Mouse (Mus musculus) ES-E14 (cell line): ENCODE data around the gene S100pbp. TPM values are rescaled to one million over a fixed set of nuclear protein-coding genes. Genes with fewer than 3 reads are reported as not detected.

Experiments
- DNase-seq: peaks from one replicate; pipeline ENCODE4 v3.0.0-alpha.2; 2013; ENCODE audit warnings: low read depth, low spot score
- H3K27ac ChIP-seq: 2 replicates; pipeline ENCODE4 v1.5.1; 2012; ENCODE audit warnings: low read depth, mild to moderate bottlenecking, low read length, moderate library complexity, mixed read lengths; ENCODE audit not compliant: poor library complexity, insufficient read depth, severe bottlenecking
- H3K36me3 ChIP-seq: 2 replicates; pipeline ENCODE4 v1.6.1; 2012; ENCODE audit warnings: mild to moderate bottlenecking, low read length, moderate library complexity, mixed read lengths; ENCODE audit not compliant: control insufficient read depth, poor library complexity, insufficient read depth, severe bottlenecking
- H3K4me1 ChIP-seq, 2 experiments: fragments of 150-350 bp in 1 of 2; sonication (generic) in 1 of 2; 2 replicates each; pipeline ENCODE4 v1.6.1; 2012; ENCODE audit warnings: low read length in 2 of 2, mild to moderate bottlenecking in 1 of 2, mixed read lengths in 1 of 2; ENCODE audit not compliant: control insufficient read depth in 2 of 2, insufficient read depth in 2 of 2, poor library complexity in 1 of 2
- H3K4me3 ChIP-seq, 2 experiments: fragments of 150-350 bp in 1 of 2; sonication (generic) in 1 of 2; 2 replicates each; pipeline ENCODE4 v1.5.1; 2012; ENCODE audit warnings: low read length in 2 of 2, low read depth in 1 of 2, mild to moderate bottlenecking in 1 of 2, mixed read lengths in 1 of 2; ENCODE audit not compliant: insufficient read depth in 1 of 2, poor library complexity in 1 of 2, severe bottlenecking in 1 of 2
- H3K9ac ChIP-seq: 2 replicates; pipeline ENCODE4 v1.6.1; 2012; ENCODE audit warnings: low read depth, mild to moderate bottlenecking, low read length, mixed read lengths; ENCODE audit not compliant: poor library complexity, insufficient read depth, severe bottlenecking
- H3K9me3 ChIP-seq: fragments of 150-350 bp; sonication (generic); 2 replicates; pipeline ENCODE4 v1.6.1; 2012; ENCODE audit warnings: low read depth, mild to moderate bottlenecking, low read length; ENCODE audit not compliant: control insufficient read depth, insufficient read depth
- CHD2 ChIP-seq: IDR thresholded peaks from 2 replicates; pipeline ENCODE4 v1.6.1; 2014; ENCODE audit warnings: mild to moderate bottlenecking, low read depth, low read length, inconsistent platforms
- HCFC1 ChIP-seq: IDR thresholded peaks from 2 replicates; pipeline ENCODE4 v1.6.1; 2012; ENCODE audit warnings: low read length, inconsistent platforms, borderline replicate concordance; ENCODE audit not compliant: insufficient read depth
- MAFK ChIP-seq: IDR thresholded peaks from 2 replicates; pipeline ENCODE4 v1.6.1; 2014; ENCODE audit warnings: mild to moderate bottlenecking, low read depth, low read length, inconsistent platforms; ENCODE audit not compliant: insufficient read depth
- ZC3H11A ChIP-seq: IDR thresholded peaks from 2 replicates; pipeline ENCODE4 v1.6.1; 2012; ENCODE audit warnings: low read depth, mild to moderate bottlenecking, inconsistent platforms, low read length, borderline replicate concordance
- ZNF384 ChIP-seq: IDR thresholded peaks from 2 replicates; pipeline ENCODE4 v1.6.1; 2012; ENCODE audit warnings: low read depth, low read length, inconsistent platforms
- in situ Hi-C, 2 experiments: fragments of 600-800 bp; cut with MboI; formaldehyde crosslinking; loops; one replicate each; pipeline ENCODE4 v1.15.1; 2025; ENCODE audit warnings: low sequenced_read_pairs in 2 of 2, inconsistent platforms in 1 of 2; ENCODE audit not compliant: unreplicated experiment in 2 of 2
- total RNA-seq: library from RNA; depleted of rRNA; stranded (reverse); fragments of 300-350 nt; gene quantifications from 2 replicates; pipeline ENCODE4 v1.2.3, GENCODE M21; 2012

S100pbp gene
- total RNA-seq, 1 experiment: 25.7 TPM

DNA sequence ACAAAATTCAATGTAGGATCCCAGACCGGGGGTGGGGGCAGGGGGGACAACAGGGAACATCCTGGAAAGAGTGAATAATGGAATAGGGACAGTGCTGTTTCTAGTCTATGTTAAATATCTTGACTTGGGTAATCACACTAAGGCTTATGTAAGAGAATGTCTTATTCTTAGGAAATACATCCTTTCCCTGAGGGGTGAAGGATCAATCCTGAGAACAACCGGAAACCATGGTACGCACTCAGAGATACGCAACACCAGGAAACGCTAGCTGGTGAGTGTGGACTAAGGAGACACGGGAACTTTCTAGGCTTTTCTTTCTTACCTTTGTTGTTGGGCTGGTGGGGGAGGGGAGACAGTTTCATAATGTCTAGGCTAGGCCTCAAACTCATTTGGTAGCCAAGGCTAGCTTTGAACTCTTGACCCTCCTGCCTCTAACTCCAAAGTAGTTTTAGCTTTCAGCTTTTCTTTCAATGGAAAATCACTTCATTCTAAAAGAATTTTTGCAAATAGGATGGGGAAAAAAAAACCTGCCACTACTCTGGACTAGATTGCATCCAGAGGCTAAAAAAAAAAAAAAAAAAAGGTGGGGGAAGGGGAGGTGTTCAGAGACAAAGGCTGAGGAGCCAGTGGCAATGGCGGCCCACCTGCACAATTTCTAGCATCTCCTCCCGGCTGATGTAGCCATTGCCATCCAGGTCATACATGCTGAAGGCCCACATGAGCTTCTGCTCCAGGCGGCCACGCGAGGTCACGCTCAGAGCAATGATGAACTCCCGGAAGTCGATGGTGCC, 71.6 kb downstream of the S100pbp start:
- H3K4me1 ChIP-seq: peaks cover 4 to 15% of the 10 kb centered on the region in 2 experiments
- TF ChIP-seq ZC3H11A: no peak
- peak; percentile 78 for TF ChIP-seq ZNF384
- TF ChIP-seq CHD2: no peak
- no peak for TF ChIP-seq MAFK
- TF ChIP-seq HCFC1: no peak
- no peaks in the 10 kb centered on the region for H3K9me3 ChIP-seq
- H3K9ac ChIP-seq: no peak overlapping the region
- H3K27ac ChIP-seq: no peak overlapping the region
- no peaks in the 10 kb centered on the region for H3K36me3 ChIP-seq
- in situ Hi-C loops: no loop called here
- no peak for DNase-seq
- H3K4me3 ChIP-seq: peak overlapping the region; percentile 36 to 41; a peak in 1 of 4 replicates

DNA sequence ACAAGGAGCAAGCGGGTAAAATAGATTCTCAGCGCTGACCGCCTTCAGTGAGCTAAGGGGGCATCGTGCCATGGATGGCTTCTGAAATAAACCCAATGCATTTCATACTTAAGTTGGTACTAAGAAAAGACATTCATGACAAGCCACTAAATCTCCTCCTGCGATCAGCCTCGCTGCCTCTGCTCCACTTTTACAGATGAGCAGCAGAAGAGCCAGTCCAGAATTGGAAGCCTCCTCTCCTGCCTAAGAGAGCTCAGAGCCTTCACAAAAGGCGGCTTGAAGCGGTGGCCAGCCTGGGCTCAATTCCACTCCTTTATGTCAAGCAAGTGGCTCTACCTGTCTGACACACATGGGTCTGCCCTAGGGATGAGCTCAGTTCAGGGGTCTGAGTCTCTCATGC, 72.8 kb downstream of the S100pbp start:
- no peaks in the 10 kb centered on the region for H3K9me3 ChIP-seq
- no peak for TF ChIP-seq MAFK
- no peak for TF ChIP-seq CHD2
- TF ChIP-seq ZC3H11A: no peak
- TF ChIP-seq ZNF384: no peak
- no peak for TF ChIP-seq HCFC1
- in situ Hi-C loops: no loop called here
- no peak overlapping the region for H3K27ac ChIP-seq
- H3K36me3 ChIP-seq: no peaks in the 10 kb centered on the region
- H3K9ac ChIP-seq: no peak overlapping the region
- H3K4me3 ChIP-seq: no peak overlapping the region
- DNase-seq: no peak
- H3K4me1 ChIP-seq: peaks cover 4 to 15% of the 10 kb centered on the region in 2 experiments

DNA sequence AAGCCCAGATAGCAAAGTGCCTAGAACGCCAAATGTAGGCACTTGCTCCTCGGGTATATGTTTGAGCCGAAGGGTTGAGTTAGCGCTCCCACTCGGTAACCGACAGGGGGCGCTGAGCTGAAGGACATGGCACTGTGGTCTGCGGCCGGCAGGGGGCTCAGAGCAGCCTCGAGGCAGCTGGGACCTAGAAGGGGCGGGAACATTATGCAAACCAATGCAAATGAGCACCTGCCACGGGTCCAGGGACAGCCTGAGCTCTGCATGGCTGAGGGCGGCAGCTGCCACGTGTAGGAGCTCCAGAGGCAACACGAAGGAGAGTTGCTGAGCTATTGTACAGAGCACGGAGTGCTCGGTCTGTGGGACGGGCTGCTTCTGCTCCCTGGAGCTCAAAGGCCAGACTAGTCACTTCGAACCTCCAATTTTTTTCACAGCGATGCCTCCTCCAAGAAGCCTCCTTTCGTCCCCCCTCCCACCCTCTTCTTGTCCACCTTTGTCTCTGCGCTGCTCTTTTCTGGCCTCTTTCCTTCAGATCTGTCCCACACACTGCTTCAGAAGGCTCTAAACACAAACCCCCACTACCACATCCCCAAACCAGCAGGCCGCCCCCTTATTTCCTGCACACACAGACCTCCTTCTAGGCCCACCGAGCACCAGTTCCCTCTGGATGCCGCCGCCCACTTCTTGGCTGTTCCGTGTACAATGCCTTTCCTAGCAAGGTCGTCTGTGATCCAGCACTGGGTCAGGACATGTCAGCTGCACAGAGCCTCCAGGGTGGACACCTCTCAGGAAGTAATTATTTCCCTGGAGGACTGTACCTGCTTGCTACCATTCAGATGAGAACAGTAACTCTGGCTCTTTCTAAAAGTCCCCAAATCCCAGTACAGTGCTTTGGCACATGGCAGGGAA, 76.2 kb downstream of the S100pbp start:
- H3K27ac ChIP-seq: no peak overlapping the region
- TF ChIP-seq MAFK: no peak
- peak; percentile 77; the same call in 1 of the 2 replicates for TF ChIP-seq HCFC1
- peak; percentile 67; the same call in 1 of the 2 replicates for TF ChIP-seq ZC3H11A
- TF ChIP-seq CHD2: no peak
- TF ChIP-seq ZNF384: peak; percentile 8; the same call in 1 of the 2 replicates
- H3K4me1 ChIP-seq: peaks cover 4 to 10% of the 10 kb centered on the region in 2 experiments
- DNase-seq: peak; percentile 96
- in situ Hi-C loops: no loop called here
- no peaks in the 10 kb centered on the region for H3K36me3 ChIP-seq
- H3K4me3 ChIP-seq: 0 out of 4 replicates have a peak overlapping the region, but pooled peaks of 1 of the 2 experiments have one; percentile 4
- no peaks in the 10 kb centered on the region for H3K9me3 ChIP-seq
- peak overlapping the region; percentile 9; the same call in 1 of the 2 replicates for H3K9ac ChIP-seq

DNA sequence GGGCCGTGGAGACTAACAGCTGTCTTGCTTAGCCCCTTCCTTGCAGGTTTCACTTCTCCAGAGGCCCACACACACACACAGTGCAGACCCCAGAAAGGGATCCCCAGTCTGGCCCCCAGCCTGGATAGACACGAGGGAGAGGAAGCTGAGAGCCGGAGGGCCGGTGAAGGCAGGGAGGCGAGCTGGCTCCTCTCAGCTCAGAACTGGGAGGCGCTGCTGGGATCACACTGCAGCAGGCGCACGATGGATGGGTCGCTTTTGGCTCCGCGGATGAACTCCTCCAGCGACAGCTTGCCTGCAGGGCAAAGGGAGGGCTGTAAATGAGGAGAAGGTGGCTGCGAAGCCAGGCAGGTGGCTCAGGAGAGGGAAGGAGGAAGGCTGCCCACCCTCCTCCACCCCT, 77.3 kb downstream of the S100pbp start:
- no peak overlapping the region for H3K4me3 ChIP-seq
- H3K27ac ChIP-seq: no peak overlapping the region
- in situ Hi-C loops: no loop called here
- H3K9ac ChIP-seq: no peak overlapping the region; the same call in 1 of the 2 replicates
- no peak for DNase-seq
- TF ChIP-seq MAFK: no peak
- no peak for TF ChIP-seq ZNF384
- TF ChIP-seq HCFC1: no peak
- no peak for TF ChIP-seq ZC3H11A
- TF ChIP-seq CHD2: no peak
- H3K4me1 ChIP-seq: peaks cover 4 to 13% of the 10 kb centered on the region in 2 experiments
- no peaks in the 10 kb centered on the region for H3K36me3 ChIP-seq
- H3K9me3 ChIP-seq: no peaks in the 10 kb centered on the region
